Mouse (Mus musculus): ENCODE results near the gene Itih1. TPM values are rescaled to one million over a fixed set of nuclear protein-coding genes. Genes with fewer than 3 reads are reported as not detected.
A peak's percentile ranks its signal among the peaks of the same experiment; 100 is the strongest.

Gene Itih1
- polyA plus RNA-seq, 1 experiment from 2014 or later = not detected

GRCm38 (mm10) chr14:30885298-30885697 lies 57.8 kb downstream of the Itih1 start:
- no peak for DNase-seq (ENCODE audit: low spot score, missing footprints)
- Histone ChIP-seq H3K36me3 (ENCODE audit: control insufficient read depth, insufficient read depth, low read length) (no peaks in the 10 kb centered on the region), H3K9ac (ENCODE audit: low read length) (no peak overlapping the region), H3K4me2 (no peak overlapping the region), H3K4me3 (ENCODE audit: low read depth, low read length) (no peak overlapping the region), H3K9me3 (ENCODE audit: control insufficient read depth, low read length) (no peaks in the 10 kb centered on the region), H3K4me1 (ENCODE audit: control insufficient read depth, insufficient read depth, low read length) (no peaks in the 10 kb centered on the region), H3K27ac (ENCODE audit: low read depth, low read length) (no peak overlapping the region), H3K27me3 (ENCODE audit: control insufficient read depth, insufficient read depth, low read length) (no peaks in the 10 kb centered on the region)
- ATAC-seq (ENCODE audit: low FRiP score) = no peak
- WGBS = 18% methylated on average over 3 of the region's 3 CpGs

GRCm38 (mm10) chr14:30881718-30882108 lies 61.4 kb downstream of the Itih1 start:
- no peak overlapping the region for H3K27ac ChIP-seq (ENCODE audit: low read depth, low read length)
- H3K36me3 ChIP-seq (ENCODE audit: control insufficient read depth, insufficient read depth, low read length) = no peaks in the 10 kb centered on the region
- no peaks in the 10 kb centered on the region for H3K27me3 ChIP-seq (ENCODE audit: control insufficient read depth, insufficient read depth, low read length)
- no peaks in the 10 kb centered on the region for H3K9me3 ChIP-seq (ENCODE audit: control insufficient read depth, low read length)
- no peak for DNase-seq (ENCODE audit: low spot score, missing footprints)
- H3K4me1 ChIP-seq (ENCODE audit: control insufficient read depth, insufficient read depth, low read length) = no peaks in the 10 kb centered on the region
- no peak overlapping the region for H3K9ac ChIP-seq (ENCODE audit: low read length)
- no peak for ATAC-seq (ENCODE audit: low FRiP score)
- no peak overlapping the region for H3K4me3 ChIP-seq (ENCODE audit: low read depth, low read length)
- WGBS = 88% methylated on average over 3 of the region's 3 CpGs
- no peak overlapping the region for H3K4me2 ChIP-seq

- H3K27ac ChIP-seq (ENCODE audit: low read depth, low read length) = no peak overlapping the region
- H3K36me3 ChIP-seq (ENCODE audit: control insufficient read depth, insufficient read depth, low read length) = no peaks in the 10 kb centered on the region
- H3K9ac ChIP-seq (ENCODE audit: low read length) = no peak overlapping the region
- H3K27me3 ChIP-seq (ENCODE audit: control insufficient read depth, insufficient read depth, low read length) = no peaks in the 10 kb centered on the region
- ATAC-seq (ENCODE audit: low FRiP score) (no peak), DNase-seq (ENCODE audit: low spot score, missing footprints) (peak; percentile 86)
- 87% methylated on average over 17 of the region's 17 CpGs for WGBS
- no peaks in the 10 kb centered on the region for H3K9me3 ChIP-seq (ENCODE audit: control insufficient read depth, low read length)
- H3K4me1 ChIP-seq (ENCODE audit: control insufficient read depth, insufficient read depth, low read length) = no peaks in the 10 kb centered on the region
- no peak overlapping the region for H3K4me2 ChIP-seq
- H3K4me3 ChIP-seq (ENCODE audit: low read depth, low read length) = no peak overlapping the region
Observed at GRCm38 (mm10) chr14:30880811-30881717, 62.0 kb downstream of the Itih1 start.

GRCm38 (mm10) chr14:30880251-30880650 lies 62.8 kb downstream of the Itih1 start:
- Histone ChIP-seq H3K27ac (ENCODE audit: low read depth, low read length) (no peak overlapping the region), H3K4me3 (ENCODE audit: low read depth, low read length) (no peak overlapping the region), H3K9me3 (ENCODE audit: control insufficient read depth, low read length) (no peaks in the 10 kb centered on the region), H3K36me3 (ENCODE audit: control insufficient read depth, insufficient read depth, low read length) (no peaks in the 10 kb centered on the region), H3K9ac (ENCODE audit: low read length) (no peak overlapping the region), H3K4me1 (ENCODE audit: control insufficient read depth, insufficient read depth, low read length) (no peaks in the 10 kb centered on the region), H3K4me2 (no peak overlapping the region), H3K27me3 (ENCODE audit: control insufficient read depth, insufficient read depth, low read length) (no peaks in the 10 kb centered on the region)
- DNase-seq (ENCODE audit: low spot score, missing footprints) (no peak), ATAC-seq (ENCODE audit: low FRiP score) (no peak)
- WGBS = 79% methylated on average over 8 of the region's 8 CpGs

- 61% methylated on average over 9 of the region's 9 CpGs for WGBS
- ATAC-seq (ENCODE audit: low FRiP score) (no peak), DNase-seq (ENCODE audit: low spot score, missing footprints) (no peak)
- H3K4me1 ChIP-seq (ENCODE audit: control insufficient read depth, insufficient read depth, low read length) = no peaks in the 10 kb centered on the region
- H3K36me3 ChIP-seq (ENCODE audit: control insufficient read depth, insufficient read depth, low read length) = no peaks in the 10 kb centered on the region
- H3K4me2 ChIP-seq = no peak overlapping the region
- H3K27ac ChIP-seq (ENCODE audit: low read depth, low read length) = no peak overlapping the region
- no peak overlapping the region for H3K9ac ChIP-seq (ENCODE audit: low read length)
- H3K9me3 ChIP-seq (ENCODE audit: control insufficient read depth, low read length) = no peaks in the 10 kb centered on the region
- no peak overlapping the region for H3K4me3 ChIP-seq (ENCODE audit: low read depth, low read length)
- H3K27me3 ChIP-seq (ENCODE audit: control insufficient read depth, insufficient read depth, low read length) = no peaks in the 10 kb centered on the region
Observed at GRCm38 (mm10) chr14:30879794-30880193, 63.3 kb downstream of the Itih1 start.

Other genes with a start within 250 kb of the Itih1 start
- 22.0 and 24.5 TPM in 2 replicates for gene Sfmbt1, start 228.4 kb downstream of the Itih1 start, polyA plus RNA-seq (2014; fragmentation: Nextera tagmentation; extraction: Ambion mirVana)
- 22.0 and 23.3 TPM in 2 replicates for gene Tmem110, start 117.7 kb downstream of the Itih1 start, polyA plus RNA-seq (2014; fragmentation: Nextera tagmentation; extraction: Ambion mirVana)
- gene Mustn1, start 64.1 kb downstream of the Itih1 start, polyA plus RNA-seq (2014; fragmentation: Nextera tagmentation; extraction: Ambion mirVana) = 0.30 and 0.42 TPM in 2 replicates
- gene Itih4, start 56.8 kb downstream of the Itih1 start, polyA plus RNA-seq (2014; fragmentation: Nextera tagmentation; extraction: Ambion mirVana) = 0.15 TPM in 1 of 2 replicates, not detected in the other
- gene Itih3, start 19.5 kb downstream of the Itih1 start, polyA plus RNA-seq (2014; fragmentation: Nextera tagmentation; extraction: Ambion mirVana) = 0.48 and 0.57 TPM in 2 replicates
- 17.9 and 19.2 TPM in 2 replicates for gene Nek4, start 8.1 kb upstream of the Itih1 start, polyA plus RNA-seq (2014; fragmentation: Nextera tagmentation; extraction: Ambion mirVana)
- 63.4 and 68.3 TPM in 2 replicates for gene Glt8d1, start 58.1 kb upstream of the Itih1 start, polyA plus RNA-seq (2014; fragmentation: Nextera tagmentation; extraction: Ambion mirVana)
- 269 and 301 TPM in 2 replicates for gene Spcs1, start 58.4 kb upstream of the Itih1 start, polyA plus RNA-seq (2014; fragmentation: Nextera tagmentation; extraction: Ambion mirVana)
- gene Pbrm1, start 75.8 kb upstream of the Itih1 start, polyA plus RNA-seq (2014; fragmentation: Nextera tagmentation; extraction: Ambion mirVana) = 134 and 140 TPM in 2 replicates
- 96.2 and 103 TPM in 2 replicates for gene Gnl3, start 75.9 kb upstream of the Itih1 start, polyA plus RNA-seq (2014; fragmentation: Nextera tagmentation; extraction: Ambion mirVana)
- 54.7 and 56.2 TPM in 2 replicates for gene Smim4, start 185.7 kb upstream of the Itih1 start, polyA plus RNA-seq (2014; fragmentation: Nextera tagmentation; extraction: Ambion mirVana)
- 457 and 520 TPM in 2 replicates for gene Nt5dc2, start 187.8 kb upstream of the Itih1 start, polyA plus RNA-seq (2014; fragmentation: Nextera tagmentation; extraction: Ambion mirVana)
- 28.6 and 28.7 TPM in 2 replicates for gene Stab1, start 225.4 kb upstream of the Itih1 start, polyA plus RNA-seq (2014; fragmentation: Nextera tagmentation; extraction: Ambion mirVana)

Measured in midbrain, embryonic 11.5 days (tissue).